Mouse (Mus musculus) lung, postnatal 0 days (tissue): Measurements from ENCODE around the gene Rbms2. TPM values are rescaled to one million over a fixed set of nuclear protein-coding genes. Genes with fewer than 3 reads are reported as not detected.
A peak's percentile ranks its signal among the peaks of the same experiment; 100 is the strongest.
"Not testable (repeated sequence)": the region's sequence is repeated elsewhere in the genome, so short reads cannot be mapped to it uniquely, and the experiment has no call there.

Experiments
- ATAC-seq: fragments of 200-750 bp; cut with Nextera tagmentation; 2 replicates; pipeline ENCODE4 v1.8.0; 2017; ENCODE audit warnings: moderate library complexity
- DNase-seq: peaks from one replicate; pipeline ENCODE4 v3.0.0-alpha.2; 2016; ENCODE audit warnings: low spot score
- H3K27ac ChIP-seq: fragments of 300-500 bp; sonication (generic); 2 replicates; pipeline ENCODE4 v1.5.1; 2014; ENCODE audit warnings: antibody characterized with exemption, mild to moderate bottlenecking, low read length, mixed read lengths
- H3K27me3 ChIP-seq: fragments of 300-500 bp; sonication (generic); replicated peaks from 2 replicates; pipeline ENCODE4 v1.6.1; 2014; ENCODE audit warnings: low read length, mixed read lengths; ENCODE audit not compliant: insufficient read depth
- H3K36me3 ChIP-seq: fragments of 300-500 bp; sonication (generic); 2 replicates; pipeline ENCODE4 v1.6.1; 2014; ENCODE audit warnings: low read length, mixed read lengths; ENCODE audit not compliant: insufficient read depth
- H3K4me1 ChIP-seq: fragments of 300-500 bp; sonication (generic); 2 replicates; pipeline ENCODE4 v1.6.1; 2014; ENCODE audit warnings: antibody characterized with exemption, low read depth, low read length, mixed read lengths; ENCODE audit not compliant: insufficient read depth
- H3K4me2 ChIP-seq: fragments of 300-500 bp; sonication (generic); replicated peaks from 2 replicates; pipeline ENCODE4 v1.6.1; 2014; ENCODE audit warnings: low read depth, mild to moderate bottlenecking, low read length, moderate library complexity, mixed read lengths
- H3K4me3 ChIP-seq: fragments of 300-500 bp; sonication (generic); 2 replicates; pipeline ENCODE4 v1.5.1; 2014; ENCODE audit warnings: low read depth, low read length
- H3K9ac ChIP-seq: fragments of 300-500 bp; sonication (generic); replicated peaks from 2 replicates; pipeline ENCODE4 v1.6.1; 2014; ENCODE audit warnings: low read depth, mild to moderate bottlenecking
- H3K9me3 ChIP-seq: fragments of 300-500 bp; sonication (generic); 2 replicates; pipeline ENCODE4 v1.6.1; 2016; ENCODE audit warnings: low read length, mixed read lengths
- CTCF ChIP-seq: IDR thresholded peaks from 2 replicates; pipeline ENCODE4 v1.5.1; 2016; ENCODE audit warnings: antibody characterized with exemption, mild to moderate bottlenecking
- EP300 ChIP-seq: IDR thresholded peaks from 2 replicates; pipeline ENCODE4 v1.6.1; 2016; ENCODE audit warnings: antibody characterized with exemption, mild to moderate bottlenecking, control low read depth
- WGBS: fragments of 180-500 bp; shearing (Covaris S2); extraction: QIAGEN DNeasy Blood & Tissue Kit; methylation state at CpG from one replicate; pipeline ENCODE4 v1.1.7; 2014; 5-methylcytosine and 5-hydroxymethylcytosine counted together
- polyA plus RNA-seq: library from polyadenylated mRNA; unstranded; fragments of >200 nt; fragmentation: Nextera tagmentation; extraction: Ambion mirVana; gene quantifications from 2 replicates; pipeline ENCODE4 v1.2.1, GENCODE M21; 2015

Gene Rbms2
- polyA plus RNA-seq, 1 experiment from 2014 or later = 28.3 TPM

DNA sequence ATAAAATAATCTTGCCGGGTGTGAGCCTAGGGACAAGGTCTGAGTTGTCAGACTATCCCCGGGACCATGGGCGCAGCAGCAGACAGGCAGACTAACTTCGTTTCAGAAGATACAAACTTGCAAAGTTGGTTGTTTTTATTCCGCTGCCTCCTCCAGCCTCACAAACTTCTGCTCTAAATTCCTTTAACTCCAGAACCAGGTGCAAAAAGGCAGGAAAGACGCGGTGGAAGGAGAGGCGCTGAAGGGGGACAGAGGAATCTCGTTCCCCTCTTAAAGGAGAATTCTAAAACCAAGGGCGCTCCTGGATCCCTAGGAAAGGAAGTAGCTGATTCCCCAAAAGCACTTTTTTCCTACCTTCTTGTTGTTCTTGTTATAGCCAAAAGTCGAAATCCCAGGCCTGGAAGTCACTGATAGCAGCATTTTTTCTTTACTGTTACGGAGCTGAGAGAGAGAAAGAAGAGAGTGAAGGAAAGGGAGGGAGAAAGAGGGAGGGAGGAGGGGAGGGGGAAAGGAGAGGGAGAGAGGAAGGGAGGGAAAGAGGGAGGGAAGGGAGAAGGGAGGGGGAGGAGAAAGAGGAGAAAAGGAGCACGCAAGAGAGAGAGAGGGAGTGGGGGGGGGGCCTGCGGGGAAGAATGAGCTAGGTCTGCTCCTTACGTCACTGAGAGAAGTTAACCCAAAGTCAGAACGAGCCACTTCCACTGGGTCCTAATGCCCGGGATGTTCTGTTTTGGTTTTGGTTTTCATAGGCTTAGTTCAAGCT lies 3.9 kb downstream of the Rbms2 start:
- Histone ChIP-seq H3K36me3 (no peaks in the 10 kb centered on the region), H3K4me1 (peaks cover 7% of the 10 kb centered on the region; the same call in 1 of the 2 replicates), H3K9ac (peak overlapping the region; percentile 73), H3K9me3 (no peaks in the 10 kb centered on the region), H3K4me2 (peak overlapping the region; percentile 67), H3K27ac (peak overlapping the region; percentile 95), H3K4me3 (peak overlapping the region; percentile 65), H3K27me3 (no peaks in the 10 kb centered on the region)
- peak; percentile 96 for DNase-seq
- under 1% methylated on average over 17 of the region's 17 CpGs for whole genome bisulfite sequencing
- ATAC-seq = peak; percentile 91
- TF ChIP-seq EP300 = no peak; the same call in 1 of the 2 replicates
- no peak for TF ChIP-seq CTCF

DNA sequence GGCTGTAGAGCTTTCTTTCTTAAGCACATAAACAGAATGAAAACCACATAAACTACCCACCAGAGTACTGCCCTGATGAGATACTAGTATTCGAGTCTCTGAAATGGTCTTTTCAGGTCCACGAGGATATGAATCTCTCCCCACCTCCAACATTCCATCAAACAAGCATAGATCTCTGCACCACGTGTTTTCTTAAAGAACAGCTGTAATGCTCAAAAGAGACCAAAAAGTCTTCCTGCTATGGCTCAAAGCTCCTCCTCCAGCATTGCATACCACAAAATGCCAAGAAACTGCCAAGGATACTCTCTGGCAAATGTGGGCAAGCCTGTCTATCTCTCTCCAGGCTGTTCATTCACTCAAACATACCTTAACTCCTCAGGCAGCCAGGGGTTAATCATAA lies 4.8 kb downstream of the Rbms2 start:
- DNase-seq = peak; percentile 32
- no peaks in the 10 kb centered on the region for H3K9me3 ChIP-seq
- TF ChIP-seq CTCF = no peak
- no peak for TF ChIP-seq EP300
- no peak for ATAC-seq
- H3K4me1 ChIP-seq = peaks cover 7% of the 10 kb centered on the region; the same call in 1 of the 2 replicates
- peak overlapping the region; percentile 65 for H3K4me3 ChIP-seq
- no peaks in the 10 kb centered on the region for H3K36me3 ChIP-seq
- H3K27me3 ChIP-seq = no peaks in the 10 kb centered on the region
- H3K4me2 ChIP-seq = peak overlapping the region; percentile 67
- H3K9ac ChIP-seq = peak overlapping the region; percentile 73
- H3K27ac ChIP-seq = peak overlapping the region; percentile 95
- 5% methylated on average over 3 of the region's 3 CpGs for WGBS

DNA sequence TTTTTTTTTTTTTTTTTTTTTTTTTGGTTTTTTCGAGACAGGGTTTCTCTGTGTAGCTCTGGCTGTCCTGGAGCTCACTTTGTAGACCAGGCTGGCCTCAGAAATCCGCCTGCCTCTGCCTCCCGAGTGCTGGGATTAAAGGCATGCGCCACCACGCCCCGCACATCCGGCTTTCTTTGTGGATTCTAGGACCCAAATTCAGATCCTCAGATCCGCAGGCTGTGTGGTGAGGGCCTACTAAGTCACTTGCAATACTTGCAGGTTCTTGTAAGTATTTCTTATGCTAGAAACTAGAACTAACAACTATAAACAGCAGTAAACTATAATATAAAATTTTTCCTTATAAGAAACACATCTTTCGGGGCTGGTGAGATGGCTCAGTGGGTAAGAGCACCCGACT lies 8.7 kb downstream of the Rbms2 start:
- WGBS = 96% methylated on average over 10 of the region's 10 CpGs

DNA sequence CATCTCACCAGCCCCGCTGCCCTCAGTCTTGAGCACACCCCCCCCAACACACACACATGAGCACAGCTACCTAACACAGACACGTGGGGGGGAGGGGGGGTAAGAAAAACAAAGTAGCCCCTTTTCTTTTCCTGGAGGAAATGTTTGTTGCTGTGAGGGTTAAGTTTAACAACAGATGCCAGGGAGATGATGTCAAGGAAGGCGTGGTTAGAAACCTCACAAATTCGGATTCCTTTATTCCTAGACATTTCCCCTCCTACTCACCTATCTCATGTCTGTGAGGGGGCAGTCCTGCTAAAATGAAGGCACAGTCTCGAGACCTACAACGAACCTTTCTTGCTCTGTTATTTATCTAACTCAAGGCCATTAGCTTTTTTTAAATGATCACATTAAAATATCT lies 13.0 kb downstream of the Rbms2 start:
- 20% methylated on average over 6 of the region's 6 CpGs for WGBS
- DNase-seq = peak; percentile 41
- Histone ChIP-seq H3K4me3 (no peak overlapping the region), H3K27me3 (no peaks in the 10 kb centered on the region), H3K36me3 (no peaks in the 10 kb centered on the region), H3K4me2 (no peak overlapping the region), H3K9ac (no peak overlapping the region), H3K27ac (peak overlapping the region; percentile 68; the same call in 1 of the 2 replicates), H3K9me3 (no peaks in the 10 kb centered on the region), H3K4me1 (no peaks in the 10 kb centered on the region)
- 0 out of 2 replicates have a peak, but pooled peaks have one; percentile 16 for ATAC-seq
- TF ChIP-seq CTCF = no peak
- TF ChIP-seq EP300 = no peak

More for the DNA sequence above, 8.7 kb downstream of the Rbms2 start:
- H3K36me3 ChIP-seq, H3K4me2 ChIP-seq, H3K9ac ChIP-seq, H3K4me3 ChIP-seq, H3K9me3 ChIP-seq, H3K4me1 ChIP-seq, DNase-seq, ATAC-seq, H3K27ac ChIP-seq, H3K27me3 ChIP-seq: not testable (repeated sequence)

DNA sequence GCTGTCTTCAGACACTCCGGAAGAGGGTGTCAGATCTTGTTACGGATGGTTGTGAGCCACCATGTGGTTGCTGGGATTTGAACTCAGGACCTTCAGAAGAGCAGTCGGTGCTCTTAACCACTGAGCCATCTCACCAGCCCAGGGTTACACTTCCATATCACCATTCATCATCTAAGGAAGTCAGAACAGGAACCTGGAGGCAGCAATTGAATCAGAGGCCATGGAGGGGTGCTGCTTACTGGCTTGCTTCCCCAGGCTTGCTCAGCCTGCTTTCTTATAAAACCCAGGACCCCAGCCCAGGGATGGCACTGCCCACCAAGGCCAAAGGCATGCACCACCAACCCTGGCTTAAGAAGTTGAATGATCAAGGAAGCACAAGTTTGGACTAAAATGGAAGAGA lies 14.4 kb downstream of the Rbms2 start:
- ATAC-seq, H3K9ac ChIP-seq, H3K4me1 ChIP-seq, H3K27ac ChIP-seq, H3K36me3 ChIP-seq, H3K27me3 ChIP-seq, H3K9me3 ChIP-seq, H3K4me2 ChIP-seq, H3K4me3 ChIP-seq, DNase-seq: not testable (repeated sequence)
- 67% methylated on average over 2 of the region's 3 CpGs for WGBS

DNA sequence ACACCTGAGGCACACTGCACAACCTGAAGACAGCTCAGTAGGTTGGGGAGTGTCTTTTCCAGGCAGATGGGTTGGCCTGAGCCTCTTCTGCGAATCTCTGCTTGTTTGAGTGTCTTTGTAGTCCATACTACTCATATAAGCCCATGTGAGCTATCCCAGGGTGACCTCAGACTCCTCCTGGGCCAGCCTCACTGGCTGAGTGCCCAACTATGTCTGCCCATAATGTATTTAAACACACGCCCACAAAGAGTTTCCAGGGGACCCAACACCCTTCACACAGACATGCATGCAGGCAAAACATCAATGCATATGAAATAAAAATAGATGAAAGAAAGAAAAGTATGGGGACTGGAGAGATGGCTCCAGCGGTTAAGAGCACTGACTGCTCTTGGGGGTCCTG lies 26.1 kb downstream of the Rbms2 start:
- no peaks in the 10 kb centered on the region for H3K9me3 ChIP-seq
- DNase-seq (peak; percentile 66), ATAC-seq (no peak)
- H3K27me3 ChIP-seq = no peaks in the 10 kb centered on the region
- no peaks in the 10 kb centered on the region for H3K36me3 ChIP-seq
- no peak overlapping the region for H3K4me3 ChIP-seq
- H3K27ac ChIP-seq = peak overlapping the region; percentile 64
- TF ChIP-seq CTCF = no peak
- TF ChIP-seq EP300 = no peak
- WGBS = 55% methylated on average over 3 of the region's 3 CpGs
- H3K4me1 ChIP-seq = peaks cover 16% of the 10 kb centered on the region; the same call in 1 of the 2 replicates
- no peak overlapping the region for H3K9ac ChIP-seq
- no peak overlapping the region for H3K4me2 ChIP-seq
